Mouse (Mus musculus): ENCODE data around the gene Ahdc1.

Gene Ahdc1

DNA sequence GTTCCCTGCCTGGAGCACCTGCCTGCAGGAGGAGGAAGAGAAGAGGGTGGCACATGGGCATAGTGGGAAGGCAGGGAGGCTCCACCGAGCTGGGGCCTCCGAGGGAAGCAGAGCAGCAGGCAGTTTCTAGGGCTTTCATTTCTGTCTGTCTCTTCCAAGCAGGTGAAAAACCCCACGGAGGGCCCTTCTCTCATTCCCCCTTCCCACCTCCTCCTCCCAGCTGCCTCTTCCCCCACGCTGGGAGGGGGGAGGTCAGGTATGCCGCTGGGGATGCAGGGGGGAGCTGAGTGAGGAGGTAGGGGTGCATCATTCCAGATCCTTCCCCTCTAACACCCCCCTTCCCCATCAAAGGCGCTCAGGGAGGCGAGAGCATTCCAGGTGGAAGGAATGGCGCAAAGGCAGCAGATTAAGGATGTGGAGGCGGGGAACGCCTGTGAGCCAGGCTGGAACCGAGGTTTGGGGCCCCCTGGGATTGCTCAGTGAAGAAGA is 109.8 kb downstream of the Ahdc1 start:
- DNase-seq (ENCODE audit: low read depth, low spot score) = no peak

DNA sequence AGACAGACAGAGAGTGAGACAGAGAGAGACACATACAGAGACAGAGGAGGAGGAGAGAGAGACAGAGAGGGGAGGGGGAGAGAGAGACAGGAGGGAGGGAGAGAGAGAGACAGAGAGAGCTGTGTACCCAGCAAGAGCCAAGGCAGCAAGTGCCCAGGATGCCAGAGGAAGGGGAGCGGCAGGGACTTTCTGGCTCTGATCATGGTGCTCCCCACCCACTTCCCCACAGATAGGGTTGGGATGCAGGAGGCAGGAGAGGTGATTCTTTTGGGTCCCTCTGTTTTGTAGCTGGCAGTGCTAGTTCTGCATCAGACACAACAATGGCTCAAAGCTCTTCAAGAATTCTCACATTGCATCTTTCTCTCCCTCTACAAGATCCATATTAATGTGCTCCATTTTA is 110.4 kb downstream of the Ahdc1 start:
- DNase-seq (ENCODE audit: low read depth, low spot score) = no peak

DNA sequence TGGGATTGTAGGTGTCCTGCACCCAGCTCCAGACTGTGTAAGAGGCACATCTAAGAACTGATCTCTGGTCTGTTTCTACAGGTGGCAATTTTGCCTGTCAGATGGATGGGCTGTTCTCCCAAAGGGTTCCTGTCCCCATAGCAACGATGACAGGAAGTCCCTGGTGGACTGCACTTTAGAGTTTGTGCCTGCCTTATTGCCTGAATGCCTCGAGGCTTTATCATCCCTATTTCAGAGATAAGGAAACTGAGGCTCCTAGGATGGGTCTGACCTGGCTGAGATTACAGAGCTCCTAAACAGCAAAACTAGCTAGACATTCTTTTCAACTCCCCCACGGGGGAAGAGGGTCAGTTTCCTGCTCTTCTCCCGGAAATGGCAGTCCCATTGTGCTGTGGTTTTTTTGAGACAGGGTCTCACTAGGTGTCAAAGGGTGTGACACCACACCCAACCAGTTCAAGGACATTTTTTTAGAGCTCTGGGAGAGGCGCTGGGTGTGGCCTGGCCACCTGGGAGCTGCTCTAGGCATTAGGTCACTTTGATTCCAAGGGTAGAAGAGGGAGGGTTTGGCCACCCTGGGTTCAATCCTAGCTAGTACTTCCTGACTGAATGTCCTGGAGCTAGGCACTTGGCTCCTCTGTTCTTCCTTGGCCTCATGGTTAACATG is 111.0 kb downstream of the Ahdc1 start:
- no peak for DNase-seq (ENCODE audit: low read depth, low spot score)

DNA sequence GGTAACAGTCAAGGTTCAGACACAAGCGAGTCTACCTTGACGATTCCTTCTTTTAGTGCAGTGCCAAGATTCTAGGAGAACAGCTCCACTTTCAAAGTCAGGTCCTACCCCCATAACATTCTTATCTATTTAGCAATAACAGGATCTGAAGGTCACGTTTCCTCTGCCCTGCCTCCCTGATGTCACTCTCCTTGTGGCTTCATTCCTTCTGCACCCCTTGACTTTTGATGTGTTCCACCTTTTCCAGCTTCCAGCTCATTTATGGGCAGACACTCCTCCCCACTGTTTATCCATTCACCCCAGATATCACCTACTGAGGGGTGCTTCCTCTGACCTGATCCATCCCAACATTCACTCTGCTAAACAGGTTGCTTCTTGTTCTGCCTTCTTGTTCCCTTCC is 116.0 kb downstream of the Ahdc1 start:
- DNase-seq (ENCODE audit: low read depth, low spot score) = no peak

All from retina, adult 2 months (tissue).